Mouse (Mus musculus): ENCODE results near the gene Fibin.

- TF ChIP-seq POLR2A (IDR thresholded peaks at IDR 0.05; ENCODE audit: low read depth, low read length) (no peak), CTCF (IDR thresholded peaks at IDR 0.05; ENCODE audit: extremely low read depth, insufficient read depth, insufficient read length, insufficient replicate concordance) (no peak)
These were observed 12.5 kb upstream of the Fibin start for GRCm38 (mm10) chr2:110375475-110375874.
